Mouse (Mus musculus): ENCODE results near the gene Tmod1.

DNA sequence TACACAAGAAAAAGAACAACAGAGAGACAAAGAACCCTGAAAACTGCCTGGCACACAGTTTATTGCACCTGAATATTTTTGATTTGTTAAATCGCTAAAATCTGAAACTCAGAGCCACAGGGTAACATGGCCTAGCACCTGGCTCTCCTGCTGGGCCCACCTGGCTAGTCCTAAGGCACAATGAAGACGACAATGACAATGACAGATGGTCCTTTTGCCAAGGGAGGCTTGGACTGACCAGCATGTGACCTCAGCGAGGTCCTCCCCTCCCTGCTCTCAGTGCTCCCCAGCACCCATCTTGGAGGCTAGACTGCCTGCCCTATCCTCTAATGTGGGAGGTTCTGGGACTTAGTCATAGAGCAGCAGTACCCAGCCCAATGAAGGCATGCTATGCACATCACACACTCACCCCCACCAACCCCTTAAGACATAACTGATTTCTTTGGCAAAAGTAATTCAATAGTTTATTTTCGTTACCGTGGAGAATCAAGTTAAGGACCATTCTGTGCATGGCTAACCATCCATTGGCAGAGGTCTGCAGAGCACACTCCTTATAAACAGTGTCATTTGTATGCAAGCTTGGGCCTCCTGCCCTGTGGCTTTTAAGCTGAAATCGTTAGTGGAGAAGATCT, 31.2 kb downstream of the Tmod1 start:
- TF ChIP-seq CTCF (IDR thresholded peaks at IDR 0.05; ENCODE audit: extremely low read depth, insufficient read depth, insufficient read length, insufficient replicate concordance) (no peak), POLR2A (IDR thresholded peaks at IDR 0.05; ENCODE audit: low read depth, low read length) (no peak)

Measured in spleen, adult 2 months (tissue).